In genomic region chr16:85899301-85899721, GRCm38 (mm10) we compare ENCODE assay signal across 8 mouse cellular contexts. TPM values are rescaled to one million over a fixed set of nuclear protein-coding genes. Genes with fewer than 3 reads are reported as not detected.
A peak's percentile ranks its signal among the peaks of the same experiment; 100 is the strongest.
DNase-seq lines count a peak whose midpoint lies in the region; ATAC-seq and TF ChIP-seq lines count a peak whose summit lies in the region.

No protein-coding gene starts in this region.

- no peaks in the 10 kb centered on the region for H3K9me3 ChIP-seq in embryonic facial prominence, embryonic 14.5 days (ENCODE audit: control insufficient read depth, low read length)
- no peaks in the 10 kb centered on the region for H3K9me3 ChIP-seq in heart, postnatal 0 days (replicated peaks; ENCODE audit: control insufficient read depth, low read length)

- no peaks in the 10 kb centered on the region for H3K36me3 ChIP-seq in embryonic facial prominence, embryonic 14.5 days (ENCODE audit: control insufficient read depth, insufficient read depth, low read length)
- H3K36me3 ChIP-seq in heart, postnatal 0 days (replicated peaks; ENCODE audit: control insufficient read depth, insufficient read depth, low read length): no peaks in the 10 kb centered on the region

- peak; percentile 30; the same call in 1 of the 2 replicates for TF ChIP-seq CTCF in layer of hippocampus, adult 2 months (conservative IDR thresholded peaks at IDR 0.05)
- TF ChIP-seq CTCF in heart, postnatal 0 days (IDR thresholded peaks at IDR 0.05; ENCODE audit: low read depth): no peak; the same call in 1 of the 2 replicates

- H3K4me2 ChIP-seq in embryonic facial prominence, embryonic 14.5 days (ENCODE audit: low read depth, low read length): peak overlapping the region; percentile 98
- peak overlapping the region; percentile 87 for H3K4me2 ChIP-seq in heart, postnatal 0 days (ENCODE audit: low read depth, low read length)

- 20% methylated on average over 23 of the region's 25 CpGs for WGBS in embryonic facial prominence, embryonic 14.5 days
- WGBS in heart, postnatal 0 days: 20% methylated on average over 25 of the region's 25 CpGs

- TF ChIP-seq EP300 in heart, postnatal 0 days (IDR thresholded peaks at IDR 0.05; ENCODE audit: low read depth): no peak

- peaks cover 16% of the 10 kb centered on the region; the same call in 1 of the 2 replicates for H3K4me1 ChIP-seq in embryonic facial prominence, embryonic 14.5 days (ENCODE audit: control insufficient read depth, insufficient read depth, low read length)
- peaks cover 8% of the 10 kb centered on the region for H3K4me1 ChIP-seq in heart, postnatal 0 days (ENCODE audit: control insufficient read depth, insufficient read depth)

- peak; percentile 45; the same call in 1 of the 2 replicates for ATAC-seq in embryonic facial prominence, embryonic 14.5 days (ENCODE audit: low read depth)
- ATAC-seq in heart, postnatal 0 days (ENCODE audit: insufficient read depth, low read depth): no peak
- no peak for ATAC-seq in megakaryocyte-erythroid progenitor cell, adult 5-6 weeks (replicated peaks; ENCODE audit: low FRiP score, low TSS enrichment, poor library complexity, severe bottlenecking)

- H3K27me3 ChIP-seq in embryonic facial prominence, embryonic 14.5 days (replicated peaks; ENCODE audit: control insufficient read depth, insufficient read depth, low read length): peaks cover 12% of the 10 kb centered on the region
- H3K27me3 ChIP-seq in heart, postnatal 0 days (ENCODE audit: control insufficient read depth, insufficient read depth, low read length): 0 out of 2 replicates have a peak, but pooled peaks cover 7% of the 10 kb centered on the region

- H3K27ac ChIP-seq in layer of hippocampus, adult 2 months: no peak overlapping the region
- no peak overlapping the region for H3K27ac ChIP-seq in embryonic facial prominence, embryonic 14.5 days (replicated peaks; ENCODE audit: low read depth, low read length)
- peak overlapping the region; percentile 71; the same call in 1 of the 2 replicates for H3K27ac ChIP-seq in heart, postnatal 0 days (ENCODE audit: low read depth)

- no peak for DNase-seq in layer of hippocampus, adult 2 months (ENCODE audit: low spot score in 2 of 2)
- DNase-seq in layer of hippocampus, postnatal 14 days (ENCODE audit: low spot score in 2 of 2): no peak
- peak; percentile 42 for DNase-seq in embryonic facial prominence, embryonic 14.5 days (ENCODE audit: low spot score)
- DNase-seq in heart, postnatal 0 days (ENCODE audit: low spot score): no peak
- peak; percentile 12 to 60 for DNase-seq in kidney, postnatal 36 days
- DNase-seq in lung, postnatal 25 days (ENCODE audit: low spot score): peak; percentile 54
- DNase-seq in right cerebral cortex, postnatal 4 days: peak; percentile 31

- H3K9ac ChIP-seq in embryonic facial prominence, embryonic 14.5 days (ENCODE audit: low read depth, low read length): peak overlapping the region; percentile 70
- H3K9ac ChIP-seq in heart, postnatal 0 days (replicated peaks; ENCODE audit: low read depth, low read length): peak overlapping the region; percentile 56; the same call in 1 of the 2 replicates

- peak overlapping the region; percentile 74 for H3K4me3 ChIP-seq in layer of hippocampus, adult 2 months
- peak overlapping the region; percentile 61 for H3K4me3 ChIP-seq in embryonic facial prominence, embryonic 14.5 days (ENCODE audit: low read depth, low read length)
- H3K4me3 ChIP-seq in heart, postnatal 0 days (ENCODE audit: low read depth, low read length): peak overlapping the region; percentile 66

RNA-seq across cellular contexts. Expression of gene Adamts5, which starts 2.3 kb away (rescaled TPM):
- total RNA-seq in layer of hippocampus, adult 2 months (2021): under 1 TPM; 0.37 to 0.67 TPM
- 1 to 10 TPM; 1.2 to 1.6 TPM for total RNA-seq in layer of hippocampus, postnatal 14 days (2021)
- polyA plus RNA-seq in embryonic facial prominence, embryonic 14.5 days (2014; fragmentation: Nextera tagmentation; extraction: Ambion mirVana): 8.7 and 9.0 TPM in 2 replicates
- total RNA-seq in heart, postnatal 0 days (2014; rRNA removed; ENCODE audit: low replicate concordance): 2.9 and 3.7 TPM in 2 replicates
- polyA plus RNA-seq in heart, postnatal 0 days (2015; fragmentation: Nextera tagmentation; extraction: Ambion mirVana): 3.5 TPM in 2 replicates
- total RNA-seq in megakaryocyte-erythroid progenitor cell, adult 5-6 weeks (2014; fragmentation: Nextera tagmentation): not detected in 2 replicates
- not detected in 2 replicates for total RNA-seq in megakaryocyte-erythroid progenitor cell, adult 5-6 weeks (2017)

Comparison
In these comparisons a context has a peak if more than half of its experiments do, and no peak if none do; other contexts are left out.
1. DNase-seq: peak in embryonic facial prominence, embryonic 14.5 days (single experiment), kidney, postnatal 36 days (2 of 2), lung, postnatal 25 days (single experiment) and right cerebral cortex, postnatal 4 days (single experiment); none in layer of hippocampus, adult 2 months (0 of 2), layer of hippocampus, postnatal 14 days (0 of 2) and heart, postnatal 0 days (single experiment).
2. Peak in every context shown above with its lines, with median percentiles within 50 percentile points of each other: H3K4me3 ChIP-seq.